Mouse (Mus musculus): ENCODE data around the gene Zbed4.
"Not testable (repeated sequence)": the region's sequence is repeated elsewhere in the genome, so short reads cannot be mapped to it uniquely, and the experiment has no call there.

Zbed4 gene

GRCm38 (mm10) chr15:88751564-88752402 is at the start of gene Zbed4:
Gene Zbed4, plus strand, starts transcription at chr15:88751660.
- peak; percentile 79 to 82 for DNase-seq

- no peak for DNase-seq
Observed at GRCm38 (mm10) chr15:88702501-88702900, 49.0 kb upstream of the Zbed4 start.

GRCm38 (mm10) chr15:88704284-88704683 is 47.2 kb upstream of the Zbed4 start:
- DNase-seq: no peak

GRCm38 (mm10) chr15:88706320-88706719 is 45.1 kb upstream of the Zbed4 start:
- no peak for DNase-seq

GRCm38 (mm10) chr15:88706987-88707386 is 44.5 kb upstream of the Zbed4 start:
- not testable (repeated sequence) for DNase-seq

- no peak for DNase-seq
Observed at GRCm38 (mm10) chr15:88708204-88708603, 43.3 kb upstream of the Zbed4 start.

- DNase-seq: no peak
Observed at GRCm38 (mm10) chr15:88708657-88709511, 42.6 kb upstream of the Zbed4 start.

- no peak for DNase-seq
Observed at GRCm38 (mm10) chr15:88709878-88710277, 41.6 kb upstream of the Zbed4 start.

GRCm38 (mm10) chr15:88712501-88712900 is 39.0 kb upstream of the Zbed4 start:
- DNase-seq: no peak

- no peak for DNase-seq
Observed at GRCm38 (mm10) chr15:88714021-88714589, 37.4 kb upstream of the Zbed4 start.

- peak; percentile 34 to 48 for DNase-seq
Observed at GRCm38 (mm10) chr15:88716350-88716749, 35.1 kb upstream of the Zbed4 start.

GRCm38 (mm10) chr15:88717239-88717638 is 34.2 kb upstream of the Zbed4 start:
- no peak for DNase-seq

GRCm38 (mm10) chr15:88723205-88723604 is 28.3 kb upstream of the Zbed4 start:
- no peak for DNase-seq

GRCm38 (mm10) chr15:88724311-88724710 is 27.1 kb upstream of the Zbed4 start:
- no peak for DNase-seq

- DNase-seq: no peak
Observed at GRCm38 (mm10) chr15:88725036-88725435, 26.4 kb upstream of the Zbed4 start.

- no peak for DNase-seq
Observed at GRCm38 (mm10) chr15:88727204-88727603, 24.3 kb upstream of the Zbed4 start.

GRCm38 (mm10) chr15:88730717-88731116 is 20.7 kb upstream of the Zbed4 start:
- DNase-seq: no peak

- DNase-seq: peak in 1 of 2 experiments; percentile 14
Observed at GRCm38 (mm10) chr15:88732405-88733020, 18.9 kb upstream of the Zbed4 start.

GRCm38 (mm10) chr15:88733041-88733751 is 18.3 kb upstream of the Zbed4 start:
- peak; percentile 63 to 64 for DNase-seq

- DNase-seq: peak; percentile 66 to 75
Observed at GRCm38 (mm10) chr15:88733834-88734571, 17.5 kb upstream of the Zbed4 start, which contains the start of gene Brd1. Gene Brd1, minus strand, starts transcription at chr15:88734233.

- DNase-seq: no peak
Observed at GRCm38 (mm10) chr15:88736166-88736565, 15.3 kb upstream of the Zbed4 start.

Data from B cell, adult 2 months (primary cell).